Mouse (Mus musculus) c-Kit-positive CD71-positive TER-119-negative erythroid progenitor cells, embryonic 14.5 days (primary cell): ENCODE results near the gene Anapc15-ps.

Source experiments
- DNase-seq: peaks from one replicate; pipeline ENCODE4 v3.0.0-alpha.2; 2013; ENCODE audit warnings: low read depth

Anapc15-ps gene

DNA sequence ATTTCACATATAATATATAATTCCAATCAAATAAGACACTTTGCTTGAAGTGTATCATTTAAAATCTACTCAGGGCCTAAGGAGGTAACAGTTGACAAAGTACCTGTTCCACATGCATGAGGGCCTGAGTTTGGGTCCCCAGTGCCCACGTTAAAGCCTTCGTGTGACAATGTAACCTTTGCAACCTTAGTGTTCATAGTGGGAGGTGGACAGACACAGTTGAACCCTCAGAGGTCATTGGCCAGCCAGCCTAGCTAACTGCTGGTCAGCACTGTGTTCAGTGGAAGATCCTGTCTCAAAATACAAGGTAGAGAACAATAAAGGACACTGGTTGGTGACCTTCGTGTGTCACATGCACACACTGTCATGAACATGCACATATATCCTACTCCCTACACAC lies 4.2 kb downstream of the Anapc15-ps start:
- no peak for DNase-seq

DNA sequence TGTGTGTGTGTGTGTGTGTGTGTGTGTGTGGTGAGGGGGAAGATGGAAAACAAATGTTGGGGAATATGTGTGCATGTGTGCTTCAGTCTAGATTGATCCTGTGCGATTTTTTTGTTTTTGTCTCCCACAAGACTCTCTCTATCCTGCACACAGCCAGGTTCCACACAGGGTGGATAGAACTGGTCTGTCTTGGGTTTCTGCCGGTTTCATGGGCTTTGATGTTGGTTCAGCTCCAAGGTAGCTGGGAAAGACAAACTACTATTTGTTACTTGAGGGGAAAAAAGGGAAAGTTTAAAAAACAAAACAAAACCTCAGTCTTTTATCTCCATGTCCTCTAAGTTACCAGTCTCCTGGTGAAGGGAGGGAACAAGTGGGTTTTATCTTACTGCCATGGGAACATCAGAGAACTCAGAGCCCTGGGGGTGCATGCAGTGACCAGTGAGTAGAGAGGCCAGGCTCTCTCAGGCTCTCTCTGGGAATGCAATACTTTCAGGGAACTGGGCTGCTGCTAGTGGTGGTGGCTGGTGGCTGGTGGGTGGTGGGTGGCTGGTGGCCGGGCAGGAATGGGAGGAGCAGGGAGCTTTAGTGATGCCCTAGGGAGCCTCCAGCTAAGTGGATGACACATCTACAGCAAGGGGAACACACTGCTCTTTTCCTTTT lies 5.8 kb downstream of the Anapc15-ps start:
- DNase-seq: no peak

DNA sequence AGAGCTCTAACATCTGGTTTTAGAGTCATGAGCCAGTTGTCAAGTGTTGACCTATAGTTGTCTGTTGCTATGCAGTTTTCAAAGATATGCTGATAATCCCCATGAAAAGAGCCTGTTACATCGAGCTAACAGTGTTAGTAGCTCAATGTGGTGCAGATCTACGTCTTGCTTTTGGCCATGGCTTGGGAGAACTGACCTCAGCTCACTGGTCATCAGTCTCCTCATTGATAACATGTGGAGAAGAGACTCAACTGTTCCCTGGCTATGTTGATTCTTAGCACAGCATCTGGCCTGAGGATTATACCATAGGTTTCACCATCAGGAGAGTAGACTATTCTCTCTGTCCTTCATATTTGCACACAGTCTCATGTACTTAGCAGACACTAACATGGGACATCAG lies 6.5 kb downstream of the Anapc15-ps start:
- DNase-seq: no peak

DNA sequence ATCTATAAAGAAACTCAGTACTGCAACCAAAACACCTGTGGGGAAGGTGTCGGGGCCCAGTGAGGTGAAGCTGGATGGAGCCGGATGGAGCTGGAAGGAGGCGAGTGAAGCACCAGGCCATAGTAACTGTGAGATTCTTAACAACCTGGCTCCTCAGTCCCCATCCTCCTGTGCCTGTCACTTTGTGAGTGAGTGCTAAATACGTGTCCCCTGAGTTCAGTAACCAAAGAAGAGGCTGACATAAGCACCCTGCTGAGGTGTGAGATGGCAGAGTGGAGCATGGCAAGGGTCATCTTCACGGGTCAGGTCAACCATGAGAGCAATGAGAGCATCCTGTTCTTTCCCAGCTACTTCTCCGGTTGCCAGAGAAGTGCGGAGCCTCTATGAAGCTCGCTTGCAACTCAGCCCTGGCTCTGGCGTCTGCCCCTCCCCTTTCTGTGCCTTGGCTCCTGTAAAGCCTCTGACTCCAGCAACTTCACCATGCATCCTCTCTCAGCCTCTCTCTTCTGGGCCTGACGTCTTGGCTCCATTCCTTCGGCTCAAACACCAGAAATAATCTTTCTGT lies 7.7 kb downstream of the Anapc15-ps start:
- DNase-seq: no peak

DNA sequence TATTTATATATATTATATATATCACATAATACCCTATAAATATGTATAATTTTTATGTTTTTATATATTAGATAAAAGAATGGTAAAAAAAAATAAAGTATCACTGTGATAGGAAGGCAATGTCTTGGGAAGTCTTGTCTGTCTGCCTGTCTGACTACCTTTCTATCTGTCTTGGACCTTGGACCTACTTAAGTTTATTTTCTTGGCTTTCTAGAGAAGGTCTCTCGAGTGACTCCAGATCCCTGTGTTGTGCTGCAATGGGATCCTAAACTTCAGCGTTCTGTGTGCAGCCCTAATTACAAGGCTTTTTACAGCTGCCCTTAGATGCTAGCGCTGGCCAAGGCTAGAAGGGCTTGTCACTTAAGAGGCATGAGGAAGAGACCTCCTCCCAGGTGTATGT lies 8.6 kb downstream of the Anapc15-ps start:
- no peak for DNase-seq

DNA sequence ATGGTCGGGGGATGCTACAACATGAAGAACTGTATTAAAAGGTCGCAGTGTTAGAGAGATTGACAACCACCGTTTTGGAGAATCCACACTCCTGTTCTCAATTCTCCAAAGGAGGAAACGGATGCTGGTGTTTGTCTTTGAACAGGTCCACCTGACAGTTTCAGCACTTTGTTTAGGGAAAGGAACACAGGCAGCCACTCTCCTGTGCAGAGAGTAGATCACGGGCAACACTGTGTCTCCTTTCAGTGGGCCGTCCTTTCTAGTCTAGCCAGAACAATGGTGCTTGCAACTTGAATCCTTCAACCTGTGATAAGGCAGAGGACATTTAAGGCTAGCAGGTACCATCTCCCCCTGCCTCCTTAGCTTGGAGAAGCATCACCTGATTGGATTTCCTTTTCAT lies 12.9 kb downstream of the Anapc15-ps start:
- DNase-seq: no peak

DNA sequence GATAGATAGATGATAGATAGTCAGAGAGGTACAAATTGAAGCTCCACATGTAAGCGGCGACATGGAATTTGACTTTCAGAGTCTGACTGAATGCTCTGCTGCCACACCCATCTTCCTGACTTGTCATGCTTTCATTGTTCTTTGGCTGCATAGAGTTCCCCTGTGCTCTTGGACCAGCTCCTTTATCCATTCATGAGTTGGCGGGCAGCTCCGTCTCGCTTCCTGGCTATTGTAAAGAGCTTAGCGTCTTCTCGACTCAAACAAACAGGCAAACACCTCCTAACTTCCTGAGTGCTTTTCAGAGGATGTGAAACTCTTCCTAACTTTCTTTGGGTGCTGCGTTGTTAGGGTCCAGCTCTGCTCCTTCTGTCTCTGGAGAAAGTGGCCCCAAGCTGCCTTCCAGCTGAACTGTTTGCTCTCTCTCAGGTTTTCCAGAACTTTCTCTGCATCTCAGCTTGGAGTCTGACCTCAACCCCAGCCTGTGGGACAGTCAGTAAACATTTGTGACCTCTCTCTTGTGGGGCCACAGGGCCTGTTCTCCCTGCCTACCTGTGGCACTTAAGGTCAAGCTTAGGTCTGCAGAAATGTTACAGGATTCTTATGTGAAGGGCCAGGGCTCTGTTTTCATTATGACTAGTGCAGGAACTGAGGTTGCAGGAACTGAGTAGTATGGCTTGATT lies 13.6 kb downstream of the Anapc15-ps start:
- no peak for DNase-seq

DNA sequence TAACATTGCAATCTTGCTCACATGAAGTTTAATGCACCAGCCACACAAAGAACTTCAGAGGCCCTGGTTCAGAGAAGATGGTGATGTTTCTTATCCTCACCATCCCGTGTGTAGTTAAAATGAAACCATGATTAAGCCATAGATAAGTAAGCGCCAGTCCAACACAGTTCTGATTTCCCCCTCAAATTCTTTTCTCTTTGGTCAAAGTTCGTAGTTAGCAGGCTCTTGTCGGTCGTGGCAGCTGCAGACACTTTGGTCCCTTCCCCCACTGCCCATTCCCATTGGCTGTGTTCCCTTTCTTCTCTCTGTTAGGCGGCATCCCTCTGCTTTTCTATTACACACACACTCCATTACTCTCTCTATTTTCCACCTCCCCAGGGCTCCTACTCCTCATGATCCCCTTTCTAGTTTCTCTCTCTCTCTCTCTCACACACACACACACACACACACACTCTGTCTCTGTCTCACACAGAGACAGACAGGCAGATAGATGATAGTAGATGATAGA lies 14.4 kb downstream of the Anapc15-ps start:
- no peak for DNase-seq

DNA sequence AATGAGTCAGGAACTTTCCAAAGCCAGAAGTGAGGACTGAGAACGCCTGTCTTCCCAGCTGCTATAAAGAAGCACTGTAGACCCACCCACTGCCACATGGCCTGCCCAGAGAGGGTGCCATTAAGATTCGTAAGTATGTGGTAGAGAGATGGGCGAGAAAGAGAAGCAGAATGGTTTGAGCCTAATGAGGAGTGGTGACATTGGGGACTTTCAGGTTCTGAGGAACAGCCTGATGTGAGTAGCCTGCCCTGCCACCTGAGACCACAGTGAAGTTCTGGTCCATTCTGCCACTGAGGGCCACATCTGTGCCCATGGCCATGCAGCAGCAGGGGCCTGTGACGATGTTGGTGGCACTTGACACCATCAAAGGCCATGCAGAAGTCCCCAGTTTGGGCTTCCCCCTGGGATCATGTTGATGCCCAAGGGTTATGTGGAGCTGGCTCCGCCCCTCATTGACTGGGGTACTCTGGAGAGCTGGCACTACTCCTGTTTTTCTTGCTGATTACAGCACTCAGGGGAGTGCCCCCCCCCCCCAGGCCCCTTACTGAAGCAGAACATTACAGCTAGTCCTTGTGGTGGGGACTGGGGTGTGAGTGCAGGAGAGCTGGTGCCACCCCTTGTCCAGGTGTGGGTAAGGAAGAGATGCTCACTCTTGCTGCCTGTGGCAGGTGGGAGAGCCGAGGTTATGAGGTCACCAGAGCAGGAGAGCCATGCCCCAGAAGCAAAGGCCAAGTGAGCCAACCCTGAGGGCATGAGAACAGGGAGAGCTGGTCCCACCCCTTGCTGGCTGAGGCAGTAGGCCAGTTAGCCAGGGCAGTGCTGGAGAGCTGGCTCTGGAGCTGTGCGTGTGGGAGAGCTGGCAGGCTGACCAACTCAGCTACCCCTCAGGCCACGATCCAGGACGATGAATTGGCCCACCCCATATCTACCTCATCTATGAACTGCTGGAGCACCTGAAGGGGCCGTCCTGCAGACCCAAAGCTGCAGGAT lies 16.7 kb downstream of the Anapc15-ps start:
- DNase-seq: no peak

DNA sequence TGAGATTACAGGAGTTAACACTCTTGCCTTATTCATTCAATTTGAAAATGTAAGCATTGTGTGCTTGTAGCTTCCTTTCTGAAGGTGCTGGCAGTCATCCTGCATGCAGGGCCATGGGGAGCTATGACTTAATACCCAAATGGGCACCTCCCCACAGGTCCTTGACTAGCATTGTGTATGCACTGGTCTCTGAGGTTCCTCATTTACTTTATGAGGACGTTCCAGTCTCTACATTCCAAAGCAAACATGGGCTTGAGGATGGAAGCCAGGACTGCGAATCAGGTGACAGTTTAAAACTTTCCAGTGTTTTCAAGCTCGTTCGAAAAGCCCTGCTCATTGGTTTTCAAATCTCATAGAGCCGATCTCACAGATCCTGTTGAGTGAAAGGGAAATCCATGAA lies 21.1 kb downstream of the Anapc15-ps start:
- no peak for DNase-seq

DNA sequence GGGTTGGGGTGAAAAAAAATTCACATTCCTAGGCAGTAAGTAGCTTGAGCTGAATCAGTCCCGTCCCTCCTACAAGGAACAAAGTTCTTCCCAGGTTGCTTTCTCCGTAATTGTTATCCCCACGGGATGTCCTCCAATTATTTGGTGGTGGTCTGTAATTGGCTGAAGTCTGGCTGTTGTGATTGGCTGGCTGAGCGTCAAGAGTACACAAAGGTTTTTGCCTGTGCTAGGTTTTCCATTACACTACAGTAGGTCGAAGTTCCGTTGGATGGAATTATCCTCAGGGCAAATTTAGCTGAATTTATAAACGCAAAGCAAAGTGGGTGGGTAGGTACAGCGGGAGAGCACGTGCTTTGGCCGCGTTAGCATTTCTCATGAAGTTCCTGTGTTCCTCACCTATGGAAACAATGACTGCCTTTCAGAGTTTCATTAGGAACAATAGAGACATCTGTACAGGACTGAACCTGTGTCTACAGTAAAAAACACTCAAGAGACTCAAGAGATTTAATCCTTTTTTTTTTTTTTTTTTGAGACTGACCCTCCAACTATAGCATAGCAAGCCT lies 24.8 kb downstream of the Anapc15-ps start:
- no peak for DNase-seq

DNA sequence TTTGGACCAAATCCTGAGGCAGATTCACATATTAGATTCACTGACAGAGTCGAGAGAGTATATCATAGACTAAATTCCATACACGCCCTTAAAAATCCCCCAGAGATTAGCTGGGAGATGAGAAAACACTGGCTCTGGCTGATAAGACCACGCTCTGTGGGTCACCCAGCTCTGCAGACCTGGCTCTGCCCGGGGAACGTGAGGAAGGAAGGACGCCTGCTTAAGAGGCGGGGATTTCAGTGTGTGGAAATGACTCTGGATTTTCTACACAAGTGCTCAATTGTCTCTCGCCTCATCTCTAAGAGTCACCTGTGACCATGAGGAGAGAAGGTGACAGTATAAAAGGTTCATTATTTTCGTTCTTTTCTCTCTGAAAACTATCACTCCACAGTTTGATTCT lies 26.1 kb downstream of the Anapc15-ps start:
- no peak for DNase-seq

DNA sequence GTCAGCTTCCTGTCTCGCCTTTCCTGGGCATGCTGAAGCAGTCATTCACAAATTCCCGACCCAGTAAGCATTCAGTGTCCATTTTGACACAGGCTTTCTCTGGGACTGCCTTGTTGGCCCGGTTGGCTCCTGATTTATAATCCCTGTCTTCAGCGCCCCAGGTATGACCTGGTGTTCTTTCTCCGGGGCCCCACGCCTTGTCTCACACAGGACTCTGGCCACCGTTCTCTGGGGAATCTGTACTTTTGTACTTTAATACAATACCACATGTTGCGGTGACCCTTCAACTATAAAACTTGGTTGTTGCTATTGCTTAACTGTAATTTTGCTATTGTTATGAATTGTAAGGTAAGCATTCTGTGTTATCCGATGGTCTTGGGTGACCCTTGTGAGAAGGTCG lies 26.7 kb downstream of the Anapc15-ps start:
- no peak for DNase-seq

DNA sequence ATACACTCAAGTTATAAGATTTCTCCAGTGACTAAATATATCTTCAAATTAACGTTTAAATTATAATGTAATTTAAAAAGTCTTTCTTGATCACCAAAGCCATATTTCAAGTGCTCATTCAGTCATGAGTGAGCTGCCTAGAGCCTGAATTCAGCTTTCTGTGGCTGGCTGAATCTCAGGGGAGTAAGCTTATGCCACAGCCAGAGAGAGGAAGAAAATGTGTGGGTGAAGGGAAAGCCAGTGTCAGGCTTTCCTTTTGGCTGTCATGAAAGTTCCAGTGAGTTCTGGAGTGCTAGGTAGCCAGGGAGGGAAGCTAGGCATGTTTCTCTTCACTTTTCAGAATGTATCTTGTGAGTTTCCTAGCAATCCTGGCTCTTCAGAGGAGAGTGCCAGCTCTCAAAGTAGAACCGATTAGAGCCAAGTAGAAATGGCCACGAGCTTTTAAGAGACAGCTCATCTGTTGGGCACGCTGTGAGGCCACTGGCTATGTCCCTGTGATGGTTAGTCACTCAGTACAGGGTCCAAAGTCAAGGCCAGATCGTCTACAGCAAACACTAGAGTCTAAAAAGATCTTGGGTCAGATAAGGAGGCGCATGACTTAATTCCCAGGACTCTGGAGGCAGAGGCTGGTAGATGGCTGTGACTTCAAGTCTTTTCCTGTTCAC lies 29.4 kb downstream of the Anapc15-ps start:
- DNase-seq: no peak

DNA sequence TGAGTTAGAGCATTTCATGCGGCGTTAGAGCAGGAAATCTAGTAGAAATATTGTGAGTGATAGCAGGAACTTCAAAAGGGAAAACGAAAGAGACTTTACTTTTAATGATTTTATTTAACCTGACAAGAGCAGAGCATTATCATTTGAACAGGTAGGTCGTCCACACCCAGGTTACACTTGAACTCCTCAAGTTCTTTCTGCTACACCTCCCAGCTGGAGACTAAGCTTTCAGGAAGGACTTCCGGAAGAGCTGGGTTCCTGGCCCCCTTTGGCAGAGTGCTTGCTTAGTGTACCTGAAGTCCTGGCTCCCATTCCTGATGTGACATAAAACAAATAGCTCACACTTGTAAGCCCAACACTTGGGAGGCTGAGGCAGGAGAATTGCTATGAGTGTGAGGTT lies 30.2 kb downstream of the Anapc15-ps start:
- DNase-seq: no peak

DNA sequence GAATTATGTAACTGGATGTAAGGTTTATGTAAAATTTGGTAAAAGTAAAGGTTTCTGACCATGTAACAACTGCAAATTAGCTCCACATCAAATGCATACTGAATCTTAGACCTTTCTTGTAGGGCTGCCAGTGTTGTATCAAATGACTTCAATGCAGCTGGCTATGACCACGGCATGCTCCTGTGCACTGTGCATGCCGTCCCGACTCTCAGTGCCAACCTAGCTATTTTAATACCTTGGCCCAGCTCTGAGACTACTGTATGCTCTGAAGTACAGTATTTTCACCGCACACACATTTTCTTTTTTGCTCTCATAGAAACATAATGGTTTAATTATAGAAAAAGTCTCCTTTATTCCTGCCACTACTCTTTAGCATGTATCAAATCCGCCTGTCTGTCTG lies 31.9 kb downstream of the Anapc15-ps start:
- no peak for DNase-seq

DNA sequence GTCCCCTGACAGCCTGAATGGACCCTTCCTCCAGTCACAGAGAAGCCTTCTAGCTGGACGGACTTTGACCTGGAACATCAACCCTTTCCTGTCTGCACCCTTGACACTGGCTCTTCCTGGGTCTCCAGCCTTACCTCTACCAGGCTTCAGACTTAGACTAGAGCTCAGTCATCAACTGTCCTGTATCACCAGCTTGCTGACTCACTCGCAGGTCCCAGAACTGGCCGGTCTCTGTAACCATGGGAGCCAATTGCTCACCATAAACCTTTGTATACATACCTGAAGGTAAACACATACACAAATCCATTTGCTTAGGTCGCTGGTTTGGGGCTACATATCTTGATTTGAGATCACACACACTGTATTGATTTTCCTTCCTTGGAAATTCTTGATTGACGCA lies 33.8 kb downstream of the Anapc15-ps start:
- no peak for DNase-seq

DNA sequence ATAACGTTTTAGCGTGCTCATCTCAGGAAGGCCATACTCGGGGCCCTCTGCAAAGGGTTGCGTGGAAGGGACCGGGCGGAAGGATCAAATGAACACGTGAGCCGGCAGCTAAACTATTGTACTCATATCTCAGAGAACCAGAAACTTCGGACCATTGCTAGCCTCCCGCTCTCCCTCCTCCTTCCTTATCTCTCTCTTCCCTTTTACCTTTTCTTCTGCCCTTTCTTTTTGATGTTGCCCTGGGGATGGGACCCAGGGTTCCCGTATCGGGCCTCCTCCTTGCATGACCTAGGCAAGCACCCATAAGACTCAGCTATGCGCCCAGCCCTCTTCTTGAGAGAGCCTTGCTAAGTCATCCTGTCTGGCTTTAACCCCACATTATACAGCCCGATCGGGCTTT lies 38.5 kb downstream of the Anapc15-ps start:
- DNase-seq: no peak

DNA sequence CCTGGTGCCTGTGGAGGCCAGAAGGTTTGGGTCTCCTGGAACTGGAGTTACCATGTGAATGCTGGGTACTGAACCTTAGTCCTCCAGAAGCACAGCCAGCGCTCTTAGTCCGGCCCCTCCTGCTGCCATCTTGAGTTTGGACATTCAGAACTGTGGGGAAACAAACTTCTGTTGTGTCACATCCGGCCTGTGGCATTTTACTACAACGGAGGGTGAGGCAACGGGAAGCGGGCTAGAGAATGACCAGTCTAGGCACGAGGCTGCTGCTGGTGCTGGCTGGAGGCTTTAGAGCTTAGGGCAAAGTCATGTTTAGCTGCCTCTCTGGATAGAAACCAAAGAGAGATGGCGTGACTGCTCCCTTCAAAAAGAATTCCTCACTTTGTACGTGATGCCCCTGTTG lies 39.0 kb downstream of the Anapc15-ps start:
- DNase-seq: no peak

DNA sequence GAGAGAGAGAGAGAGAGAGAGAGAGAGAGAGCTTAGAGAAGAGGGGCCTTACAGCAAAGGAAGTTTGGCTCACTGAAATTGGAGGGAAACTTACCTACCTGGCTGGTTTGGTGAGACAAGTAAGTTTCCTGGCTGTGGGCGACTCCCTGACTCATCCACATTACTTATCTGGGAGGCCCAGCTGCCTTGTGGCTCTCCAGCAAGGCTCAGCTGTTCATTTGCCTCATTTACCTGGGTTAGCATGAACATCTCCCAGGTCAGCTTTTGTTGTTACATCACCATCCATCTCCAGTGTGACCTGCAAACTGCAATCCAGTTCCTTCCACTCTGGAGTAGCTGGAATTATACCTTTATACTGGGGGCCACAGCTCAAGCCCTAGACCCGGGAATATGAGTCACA lies 41.7 kb downstream of the Anapc15-ps start:
- peak; percentile 11 for DNase-seq

DNA sequence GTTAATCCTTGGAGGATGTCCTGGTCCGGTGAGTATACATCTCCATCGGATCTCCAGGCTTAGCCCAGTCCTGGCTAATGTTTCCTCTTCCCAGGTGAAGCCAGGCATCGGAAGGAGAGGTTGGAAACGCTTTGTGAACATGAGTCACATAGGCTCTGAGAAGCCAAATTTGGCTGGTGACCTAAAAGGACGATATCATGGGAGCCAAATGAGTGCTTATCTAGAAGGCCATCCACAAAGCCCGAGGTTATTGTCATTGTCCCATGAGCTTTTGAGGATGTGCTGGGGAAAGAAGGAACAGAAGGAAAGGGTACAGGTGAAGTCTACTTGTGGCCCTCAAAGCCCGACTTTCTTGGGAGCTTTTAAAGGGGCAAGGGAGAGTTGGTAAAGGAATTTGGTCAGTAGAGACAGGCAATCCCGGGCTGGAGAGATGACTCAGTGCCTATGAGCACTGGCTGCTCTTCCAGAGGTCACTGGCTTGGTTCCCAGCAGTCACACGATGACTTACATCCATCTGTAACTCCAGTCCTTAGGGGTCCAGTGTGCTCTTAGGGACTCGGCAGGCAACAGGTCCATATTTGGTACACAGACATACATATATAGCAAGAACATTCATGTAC lies 42.4 kb downstream of the Anapc15-ps start:
- no peak for DNase-seq
